Mouse (Mus musculus): ENCODE measurements at regions not wholly inside any gene's neighbourhood (a gene's known extent, or its start where the extent isn't known, plus 50 kb on each side); places are given as distances from the start of the nearest gene placed in this dataset.

DNA sequence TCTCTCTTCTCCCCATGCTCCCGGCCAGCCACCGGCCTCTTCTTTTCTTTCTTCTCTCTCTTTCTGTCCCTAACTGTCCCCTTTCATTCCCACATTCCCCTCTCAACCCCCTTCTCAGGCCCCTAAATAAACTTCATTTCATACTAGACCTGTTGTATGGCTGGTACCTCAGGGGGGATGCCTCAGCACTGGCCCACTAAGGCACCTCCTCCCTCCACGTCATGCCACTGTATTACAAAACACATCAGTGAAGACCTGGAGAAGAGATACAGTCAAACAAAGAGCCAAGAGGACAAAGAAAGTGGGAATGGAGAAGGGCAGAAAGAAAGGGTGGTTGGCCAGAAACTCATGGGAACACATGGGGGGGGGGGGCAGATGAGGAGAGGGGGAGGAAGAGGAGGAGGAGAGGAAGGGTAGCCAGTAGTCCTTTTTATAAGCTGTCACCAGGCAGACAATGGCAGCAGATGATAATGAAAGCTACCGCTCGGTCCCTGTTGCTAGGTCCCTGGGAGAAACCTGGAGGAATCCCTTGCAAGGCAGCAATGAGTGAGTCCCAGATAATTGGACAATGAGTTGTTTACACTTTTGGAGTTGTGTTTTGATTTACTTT, 224.5 kb upstream of the Pfn2 start:
- DNase-seq (ENCODE audit: low read depth, low spot score) = no peak

DNA sequence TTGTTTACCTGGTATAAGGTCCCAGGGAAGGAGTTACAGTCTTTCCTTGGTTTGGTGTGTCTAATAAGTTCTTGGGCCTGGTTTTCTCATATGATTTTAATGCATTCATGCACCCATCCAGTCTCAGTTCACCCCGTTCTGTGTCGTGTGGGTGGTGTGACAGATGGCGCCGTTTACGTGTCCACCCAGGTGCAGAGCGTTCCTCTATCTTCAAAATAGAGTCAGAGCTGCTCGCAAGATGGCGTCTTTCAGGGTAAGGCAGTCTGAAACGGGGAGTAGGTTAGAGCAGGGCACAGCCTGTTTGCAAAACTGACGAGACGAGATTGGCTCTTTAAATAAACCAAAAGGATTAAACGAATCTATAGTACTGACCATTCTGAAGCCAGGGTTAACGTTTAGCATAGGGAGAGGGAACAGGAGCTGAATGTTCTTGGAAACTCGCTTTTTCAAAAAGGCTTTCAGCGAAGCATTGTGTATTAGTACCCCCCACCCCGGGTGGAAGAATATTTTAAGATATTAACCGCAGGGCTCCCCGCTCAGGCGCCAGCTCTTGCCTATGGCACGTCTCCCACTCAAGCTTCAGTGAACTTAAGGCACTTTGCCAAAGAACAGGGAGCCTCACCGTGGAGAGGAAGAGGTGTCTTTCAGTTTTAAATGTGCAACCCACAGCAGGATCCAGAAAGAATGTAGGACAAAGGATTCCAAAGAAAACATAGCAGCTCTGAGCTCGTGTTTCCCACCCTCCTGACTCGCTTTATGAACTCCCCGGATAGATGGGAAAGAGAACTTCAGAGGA, 241.7 kb upstream of the Pfn2 start:
- DNase-seq (ENCODE audit: low read depth, low spot score) = no peak

DNA sequence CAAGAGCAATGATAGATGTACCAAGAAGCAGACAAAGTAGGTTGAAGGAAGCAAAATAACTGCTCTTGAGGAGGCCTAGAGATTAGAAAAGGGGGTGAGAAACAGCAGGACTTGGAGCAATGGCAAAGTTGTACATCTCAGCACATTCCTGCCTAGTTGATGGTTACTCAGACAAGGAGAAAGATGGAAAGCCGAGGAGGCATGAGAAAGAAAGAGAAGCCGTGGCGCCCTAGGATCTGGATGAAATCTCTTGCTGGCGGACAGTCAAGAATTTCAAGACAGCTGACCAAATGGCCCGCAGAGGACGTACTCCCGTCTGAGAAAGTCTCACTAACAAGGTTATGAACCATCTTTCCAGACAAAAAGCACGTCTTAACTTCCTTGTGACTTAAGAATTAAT, 242.5 kb upstream of the Pfn2 start:
- DNase-seq (ENCODE audit: low read depth, low spot score) = no peak

DNA sequence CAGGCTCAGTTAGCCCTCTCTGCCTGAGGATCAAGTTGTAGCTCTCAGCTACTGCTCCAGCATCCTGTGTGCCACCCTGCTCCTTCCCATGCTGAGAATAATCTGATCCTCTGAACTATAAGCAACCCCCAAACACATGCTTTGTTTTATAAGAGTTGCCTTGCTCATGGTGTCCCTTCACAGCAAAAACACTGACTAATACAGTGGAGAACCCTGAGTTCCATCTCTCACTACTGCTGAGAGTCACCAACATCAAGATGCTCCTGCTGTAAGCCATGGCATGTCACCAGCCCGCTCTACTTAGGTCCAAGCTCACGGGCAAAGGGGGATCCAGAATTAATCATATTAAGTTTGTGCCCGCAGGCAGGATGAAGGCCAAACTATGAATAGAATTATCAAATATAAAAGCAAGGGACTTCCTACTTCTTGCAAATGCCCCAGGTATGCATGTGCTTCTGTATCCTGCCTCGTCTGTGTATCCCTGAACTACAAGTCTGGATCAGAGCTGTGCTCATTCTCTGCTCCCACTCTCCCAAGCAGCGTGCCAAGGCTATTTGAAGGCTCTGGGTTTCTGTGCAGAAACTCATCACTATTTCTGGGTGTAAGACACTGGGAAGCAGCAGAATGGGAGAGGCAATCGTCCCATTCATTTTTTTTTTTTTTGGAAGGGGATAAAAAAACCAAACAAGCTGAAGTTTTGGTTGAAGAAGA, 243.7 kb upstream of the Pfn2 start:
- no peak for DNase-seq (ENCODE audit: low read depth, low spot score)

DNA sequence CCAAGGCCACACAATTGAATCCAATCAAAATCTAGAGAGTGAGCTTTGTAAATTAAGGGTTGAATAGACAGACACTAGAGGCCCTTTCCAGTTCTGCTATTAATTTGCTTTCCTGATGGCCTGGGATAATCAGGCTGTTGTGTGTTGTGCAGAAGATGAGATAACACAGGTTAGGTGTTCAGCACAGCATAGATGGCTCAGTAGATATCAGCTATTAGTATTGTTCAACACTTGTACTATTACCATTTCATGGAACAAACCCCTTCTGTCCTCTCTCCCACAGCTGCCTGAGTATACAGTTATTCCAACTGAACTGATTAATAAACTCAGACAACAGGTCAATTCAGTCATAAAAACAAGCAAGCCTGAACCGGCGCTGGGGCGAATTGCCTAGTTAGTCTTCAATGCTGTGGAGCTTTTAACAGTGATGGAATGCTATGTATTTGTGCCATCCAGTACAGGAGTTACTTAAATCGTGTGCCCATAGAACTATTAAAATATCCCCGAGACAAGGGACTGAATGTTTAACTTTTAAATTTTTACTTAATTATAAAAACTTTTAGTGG, 263.1 kb upstream of the Pfn2 start:
- DNase-seq (ENCODE audit: low read depth, low spot score) = no peak

DNA sequence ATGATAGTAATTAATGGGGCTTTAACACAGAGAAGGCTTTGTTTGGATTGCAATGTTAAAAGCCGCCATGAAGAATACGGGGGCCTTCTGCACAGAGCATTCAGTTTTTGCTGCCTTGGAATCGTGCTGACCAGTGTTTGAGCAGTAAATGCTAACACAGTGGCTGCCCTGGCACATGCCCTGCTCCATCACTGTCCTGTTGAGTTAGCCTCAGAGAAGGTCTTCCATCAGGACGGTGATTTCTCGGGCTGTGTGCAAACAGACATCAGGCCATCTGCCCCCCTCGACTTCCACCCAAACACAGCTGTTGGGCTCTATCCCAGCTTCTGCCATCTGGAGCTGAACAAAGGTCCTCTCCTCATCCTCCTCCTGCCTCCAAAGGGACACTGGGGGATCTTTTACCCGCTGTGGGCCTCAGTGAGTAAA, 264.6 kb upstream of the Pfn2 start:
- peak; percentile 17 for DNase-seq (ENCODE audit: low read depth, low spot score)

DNA sequence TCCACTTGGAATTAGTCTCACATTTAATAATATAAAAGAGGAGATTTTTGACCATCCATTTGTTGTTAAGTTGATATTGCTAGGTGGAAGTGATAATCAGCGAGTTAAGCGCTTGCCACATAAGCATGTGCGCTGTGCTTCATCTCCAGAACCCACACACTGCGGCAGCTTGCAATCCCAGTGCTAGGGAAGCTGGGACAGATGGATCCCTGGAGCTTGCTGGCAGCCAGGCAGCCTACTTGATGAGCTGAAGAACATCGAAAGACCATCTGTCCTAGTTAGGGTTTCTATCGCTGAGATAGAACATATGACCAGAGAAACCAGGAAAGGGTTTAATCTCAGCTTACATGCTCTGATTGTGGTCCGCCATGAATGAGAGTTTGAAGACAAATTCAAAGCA, 266.1 kb upstream of the Pfn2 start:
- DNase-seq (ENCODE audit: low read depth, low spot score) = no peak

DNA sequence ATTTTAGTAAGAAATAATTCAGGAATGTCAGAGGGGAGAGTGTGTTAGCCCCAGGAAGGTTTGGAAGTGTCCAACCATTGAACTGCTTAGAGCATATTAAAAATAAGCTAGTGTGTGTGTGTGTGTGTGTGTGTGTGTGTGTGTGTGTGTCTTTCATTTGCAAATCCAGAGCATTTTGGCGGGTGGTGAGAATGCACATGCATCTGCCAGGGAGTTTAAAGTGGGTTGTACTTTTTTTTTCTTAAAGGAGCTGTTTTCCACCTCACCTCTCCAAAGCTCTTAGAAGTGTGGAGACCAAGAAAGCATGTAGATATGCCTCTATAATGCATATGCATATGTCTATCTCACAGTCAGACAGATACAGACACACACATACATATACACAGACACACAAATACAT, 267.6 kb upstream of the Pfn2 start:
- no peak for DNase-seq (ENCODE audit: low read depth, low spot score)

DNA sequence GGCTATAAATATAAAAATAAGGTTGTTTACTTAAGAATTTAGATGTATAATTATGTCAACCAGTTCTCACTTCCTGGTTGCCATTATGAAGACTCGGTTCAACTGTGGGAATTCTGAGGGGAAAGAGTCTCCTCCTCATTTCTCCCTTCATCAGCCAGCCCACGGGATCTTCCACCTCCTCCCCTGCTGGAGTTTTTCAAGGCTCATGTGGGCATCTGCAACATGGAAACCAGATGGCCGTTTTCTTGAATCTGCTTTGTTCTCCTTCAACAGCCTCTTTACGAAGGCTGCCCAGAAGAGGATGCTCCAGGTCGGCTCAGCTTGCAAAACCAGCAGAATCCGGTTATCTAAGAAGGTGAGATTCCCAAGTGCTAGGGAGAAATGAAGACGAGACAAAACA, 269.0 kb upstream of the Pfn2 start:
- DNase-seq (ENCODE audit: low read depth, low spot score) = no peak

DNA sequence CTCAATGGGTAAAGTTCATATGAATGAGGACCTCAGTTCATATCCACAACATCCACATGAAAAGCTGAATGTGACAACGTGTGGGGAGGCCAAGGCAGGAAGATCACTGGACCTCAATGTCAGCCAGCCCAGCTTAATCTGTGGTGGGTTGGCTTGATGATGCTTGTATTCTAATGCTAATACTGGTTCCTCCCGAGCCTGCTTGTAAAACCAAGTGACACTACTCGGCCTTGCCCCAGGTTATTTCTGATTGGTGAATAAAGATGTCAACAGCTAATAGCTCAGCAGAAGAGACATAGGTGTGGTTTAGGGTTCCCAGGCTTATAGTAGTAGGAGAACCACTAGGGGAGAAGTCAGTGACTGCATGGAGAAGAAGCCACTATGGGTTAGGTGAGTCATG, 272.2 kb upstream of the Pfn2 start:
- no peak for DNase-seq (ENCODE audit: low read depth, low spot score)

DNA sequence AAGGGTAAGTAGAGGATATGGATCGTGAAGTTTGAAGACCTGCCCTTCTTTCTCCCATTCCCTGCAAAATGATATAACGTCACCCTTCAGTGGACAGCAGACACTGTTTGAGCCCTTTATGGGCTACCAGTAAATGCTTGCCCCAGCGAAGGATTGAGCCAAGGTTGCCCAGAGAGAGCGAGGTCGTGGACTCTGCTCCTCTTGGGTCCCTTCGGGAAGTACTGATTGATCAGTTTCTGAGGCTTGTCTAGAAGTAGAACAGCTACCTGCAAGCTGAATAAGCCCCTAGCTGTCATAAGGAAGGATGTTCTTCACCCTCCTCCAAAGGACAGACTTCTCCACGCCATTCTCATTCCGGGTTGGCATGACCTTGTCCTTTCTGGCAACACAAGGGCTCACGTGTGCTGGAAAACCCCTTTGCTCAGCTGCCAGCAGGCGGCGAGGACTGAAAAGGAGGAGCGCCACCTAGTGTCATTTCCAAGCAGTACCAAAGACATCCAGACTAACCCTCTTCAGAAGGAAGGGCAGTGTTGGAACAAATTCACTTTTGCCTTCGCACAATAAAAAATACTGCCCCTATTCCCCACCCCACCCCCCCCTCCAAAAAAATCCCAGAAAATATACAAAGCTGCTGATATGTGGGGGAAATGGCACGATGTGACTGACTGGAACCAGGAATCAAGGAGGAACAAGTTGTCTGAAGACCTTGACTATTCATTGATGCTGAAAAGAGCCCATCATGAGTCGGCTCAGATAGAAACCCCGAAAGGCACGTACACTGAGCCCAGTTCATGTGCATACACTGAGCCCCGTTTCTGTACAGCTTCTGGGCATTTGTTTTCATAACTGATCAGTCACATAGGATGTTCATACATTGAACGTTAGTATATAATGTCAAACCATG, 274.8 kb upstream of the Pfn2 start:
- peak; percentile 67 for DNase-seq (ENCODE audit: low read depth, low spot score)

DNA sequence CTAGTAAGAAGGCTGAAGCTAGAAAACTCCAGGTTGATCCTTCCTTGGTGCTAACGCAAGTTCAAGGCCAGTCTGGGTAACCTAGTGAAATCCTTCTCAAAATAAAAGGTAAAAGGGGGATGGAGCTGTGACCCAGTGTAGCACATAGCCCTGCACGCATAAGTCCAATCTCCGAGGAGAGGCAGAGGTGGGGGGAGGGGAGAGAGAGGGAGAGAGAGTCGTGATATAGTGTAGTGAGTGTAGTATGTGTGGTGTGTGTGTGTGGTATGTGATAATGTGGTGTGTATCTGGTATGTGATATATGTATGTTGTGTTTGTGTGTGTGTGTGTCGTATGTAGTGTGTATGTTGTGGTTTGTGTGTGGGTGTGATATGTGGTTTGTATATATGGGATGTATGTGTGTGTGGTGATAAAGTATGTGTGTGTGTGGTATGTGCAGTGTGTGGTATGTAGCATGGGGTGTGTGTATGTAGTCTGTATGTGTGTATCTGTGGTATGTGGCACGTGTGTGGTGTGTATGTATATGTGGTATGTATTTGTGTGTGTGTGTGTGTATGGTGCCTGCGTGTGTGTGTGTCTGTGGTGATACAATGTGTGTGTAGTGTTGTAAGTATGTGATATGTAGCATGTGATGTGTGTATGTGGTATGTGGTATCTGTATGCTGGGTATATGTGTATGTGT, 275.7 kb upstream of the Pfn2 start:
- no peak for DNase-seq (ENCODE audit: low read depth, low spot score)

DNA sequence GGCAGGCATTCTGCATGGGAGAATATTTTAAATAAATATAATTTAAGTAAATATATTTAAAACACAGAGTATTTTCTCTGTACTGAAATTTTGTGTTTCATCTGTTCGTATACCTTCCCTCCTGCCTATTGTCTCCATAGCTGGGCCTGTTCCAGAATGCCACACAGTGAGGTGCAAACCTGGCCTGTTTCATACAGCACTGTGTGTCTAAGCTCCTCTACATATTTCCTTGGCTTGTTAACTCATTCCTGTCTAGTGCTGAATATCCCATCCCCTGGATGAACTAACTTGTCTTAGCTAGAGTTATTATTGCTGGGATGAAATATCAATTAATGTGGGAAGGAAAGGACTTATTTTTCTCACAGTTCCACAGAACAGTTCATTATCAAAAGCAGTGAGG, 277.0 kb upstream of the Pfn2 start:
- DNase-seq (ENCODE audit: low read depth, low spot score) = no peak

DNA sequence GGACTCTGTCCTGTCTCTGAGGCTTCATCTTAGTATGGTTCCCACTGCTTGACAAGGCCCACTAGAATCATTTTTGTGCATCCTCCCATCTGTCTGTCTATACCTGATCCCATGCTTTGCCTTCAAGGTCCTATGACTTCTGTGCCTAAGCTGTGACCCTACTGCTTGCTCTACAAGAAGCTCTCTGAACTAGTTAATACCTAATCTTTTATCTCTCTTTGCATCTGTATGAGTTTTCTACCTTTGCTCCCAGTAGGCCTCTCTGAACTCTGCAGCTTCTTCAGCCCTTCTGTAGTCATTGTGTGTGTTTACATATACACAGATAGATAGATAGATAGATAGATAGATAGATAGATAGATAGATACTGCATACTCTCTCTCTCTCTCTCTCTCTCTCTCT, 279.1 kb upstream of the Pfn2 start:
- no peak for DNase-seq (ENCODE audit: low read depth, low spot score)

DNA sequence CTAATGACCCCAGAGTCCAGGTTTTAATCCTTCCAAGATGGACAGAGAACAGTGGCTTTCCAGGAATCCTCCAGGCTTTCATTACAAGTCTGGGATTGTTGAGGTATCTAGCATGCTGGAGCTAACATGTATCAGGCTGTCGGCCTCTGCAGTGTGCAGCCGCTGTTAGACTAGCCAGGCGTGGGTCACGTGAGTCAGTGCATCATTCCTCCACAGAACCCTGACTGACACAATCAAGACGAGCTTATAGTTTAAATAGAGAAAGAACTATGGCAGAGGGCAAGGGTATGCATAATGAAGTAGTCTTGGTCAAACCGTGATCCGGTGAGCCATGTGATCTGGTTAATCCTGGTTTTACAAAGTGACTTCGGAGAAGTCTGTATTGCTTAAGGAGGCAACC, 280.2 kb upstream of the Pfn2 start:
- no peak for DNase-seq (ENCODE audit: low read depth, low spot score)

DNA sequence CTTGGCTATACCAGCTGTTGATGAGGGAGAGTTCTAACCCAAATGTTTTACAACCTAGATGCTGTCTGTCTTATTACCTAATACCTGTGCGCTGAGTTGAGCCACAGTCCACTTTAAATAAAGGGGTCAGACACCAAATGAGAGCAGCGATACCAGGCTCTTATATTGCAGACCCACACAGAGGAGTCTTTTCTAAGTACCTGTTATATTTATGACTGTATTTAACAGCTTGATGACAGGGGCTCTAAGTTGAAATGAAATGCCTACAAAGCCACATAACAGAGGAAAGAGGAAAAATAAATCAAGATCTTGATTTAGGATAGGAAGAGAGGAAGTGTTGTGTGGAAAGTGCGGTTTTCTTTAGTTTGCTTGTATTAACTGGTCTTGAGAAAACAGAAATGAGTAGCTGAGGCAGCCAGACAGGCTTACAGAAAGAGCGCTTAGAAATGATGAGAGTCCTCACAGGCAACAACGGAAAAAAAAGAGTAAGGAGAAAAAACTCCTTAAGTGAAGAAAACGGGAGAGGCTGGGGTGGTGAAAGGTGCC, 281.6 kb upstream of the Pfn2 start:
- DNase-seq (ENCODE audit: low read depth, low spot score) = no peak

DNA sequence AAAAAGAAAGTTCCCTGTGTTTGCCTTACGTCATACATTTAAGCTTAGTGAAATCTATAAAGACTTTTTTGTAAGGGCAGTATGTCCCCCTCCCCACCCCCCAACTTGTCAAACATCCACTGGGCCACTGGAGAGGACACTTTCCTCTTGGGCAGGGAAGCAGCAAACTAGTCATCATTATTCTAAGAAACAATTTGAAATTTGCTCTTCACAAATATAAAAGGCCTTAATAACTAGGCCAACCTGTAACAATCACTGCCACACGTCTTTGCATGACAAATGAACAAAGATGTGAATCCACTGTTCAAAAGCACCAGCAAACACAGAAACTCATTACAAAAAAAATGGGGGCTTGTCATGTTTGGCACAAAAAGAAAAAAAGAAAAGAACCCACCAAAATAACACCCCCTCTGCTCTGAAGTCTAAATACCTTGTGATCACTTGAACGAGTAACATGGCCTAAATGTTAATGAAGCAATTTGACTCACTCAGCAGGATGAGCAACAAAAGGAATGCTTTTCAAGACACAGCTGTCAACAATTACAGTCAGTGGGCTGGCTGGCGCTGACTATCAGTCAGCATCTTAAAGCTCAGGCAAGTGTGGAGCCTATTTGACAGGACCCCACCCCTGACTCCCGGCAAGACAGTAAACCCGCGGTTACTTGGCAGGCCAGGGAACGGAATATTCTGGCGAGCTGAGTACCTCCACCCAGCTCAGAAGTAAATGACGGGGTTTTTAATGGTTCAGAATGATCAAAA, 278.7 kb upstream of the Tsc22d2 start:
- DNase-seq (ENCODE audit: low read depth, low spot score) = no peak

DNA sequence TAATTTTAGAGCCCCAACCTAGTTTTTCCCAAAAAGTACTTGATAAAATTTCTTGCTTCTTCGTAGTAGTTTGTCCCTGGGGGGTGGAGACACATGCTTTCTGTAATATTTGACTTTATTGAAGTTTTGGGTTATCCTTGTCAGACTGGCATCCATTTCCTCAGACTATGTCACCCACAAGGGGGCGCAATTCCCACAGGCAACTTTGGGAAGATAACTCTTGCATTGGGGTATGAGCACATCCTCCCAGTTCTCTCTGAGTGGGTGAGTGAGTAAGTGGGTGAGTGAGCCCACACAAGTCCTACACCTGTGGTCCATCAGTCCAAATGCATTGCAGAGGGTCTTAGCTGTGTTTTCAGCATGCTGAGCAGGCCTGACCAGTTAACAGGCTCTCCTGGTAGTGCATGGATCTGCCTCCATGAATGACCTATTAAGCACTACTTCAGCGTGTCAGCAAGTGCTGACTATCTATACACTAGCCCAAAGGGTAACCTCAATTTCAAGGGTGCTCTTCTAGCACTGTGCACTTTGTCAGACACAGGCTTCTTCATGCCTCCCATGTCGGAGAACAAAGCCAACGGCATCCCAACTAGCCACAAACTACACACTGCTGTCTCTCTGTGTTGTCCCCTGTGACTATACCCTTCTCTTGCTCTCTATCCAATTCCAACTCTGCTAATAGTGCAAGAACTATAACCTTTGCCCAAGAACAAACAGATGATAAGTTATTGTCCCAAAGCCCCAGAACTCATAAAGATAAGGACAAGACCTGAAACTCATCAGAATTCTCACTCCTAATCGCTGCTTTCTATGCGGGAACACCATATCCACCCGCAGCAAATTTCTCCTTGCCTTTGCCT, 275.6 kb upstream of the Tsc22d2 start:
- no peak for DNase-seq (ENCODE audit: low read depth, low spot score)

DNA sequence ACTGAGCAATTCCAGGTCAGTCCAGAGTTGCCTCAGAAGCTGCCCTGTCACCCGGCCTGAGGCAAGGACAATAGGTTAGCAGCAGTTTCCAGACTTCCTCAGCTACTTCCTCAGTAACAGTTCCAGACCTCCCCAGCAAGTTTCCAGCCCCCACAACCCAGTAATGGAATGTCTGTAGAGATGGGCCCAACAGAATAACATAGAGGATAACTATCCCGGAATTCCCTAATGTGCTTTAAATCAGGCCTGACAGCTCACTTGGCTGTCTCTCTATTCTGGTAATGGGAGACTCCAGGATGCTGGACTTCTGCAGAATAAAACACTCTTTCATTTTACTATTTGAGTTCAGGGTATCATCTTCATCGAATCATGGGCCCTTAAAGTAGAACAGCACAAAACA, 268.4 kb upstream of the Tsc22d2 start:
- DNase-seq (ENCODE audit: low read depth, low spot score) = no peak

All from retina, postnatal 7 days (tissue).